Mouse (Mus musculus) limb, embryonic 11.5 days (tissue): ENCODE measurements around the gene Faap100. TPM values are rescaled to one million over a fixed set of nuclear protein-coding genes. Genes with fewer than 3 reads are reported as not detected.

Experiments
- ATAC-seq: fragments of 200-750 bp; cut with Nextera tagmentation; 2 replicates; pipeline ENCODE4 v1.8.0; 2017; ENCODE audit warnings: low read depth; ENCODE audit not compliant: insufficient number of reproducible peaks, low FRiP score, low TSS enrichment
- DNase-seq: peaks from one replicate; pipeline ENCODE4 v3.0.0-alpha.2; 2015; ENCODE audit warnings: low spot score
- H3K27ac ChIP-seq: fragments of 300-500 bp; sonication (generic); replicated peaks from 2 replicates; pipeline ENCODE4 v1.5.1; 2014; ENCODE audit warnings: low read depth, mild to moderate bottlenecking, low read length
- H3K27me3 ChIP-seq: fragments of 300-500 bp; sonication (generic); 2 replicates; pipeline ENCODE4 v1.6.1; 2014; ENCODE audit warnings: mild to moderate bottlenecking, low read length, mixed read lengths; ENCODE audit not compliant: control insufficient read depth, insufficient read depth
- H3K36me3 ChIP-seq: fragments of 300-500 bp; sonication (generic); 2 replicates; pipeline ENCODE4 v1.6.1; 2014; ENCODE audit warnings: mild to moderate bottlenecking, low read length, moderate library complexity, mixed read lengths; ENCODE audit not compliant: control insufficient read depth, insufficient read depth
- H3K4me1 ChIP-seq: fragments of 300-500 bp; sonication (generic); 2 replicates; pipeline ENCODE4 v1.6.1; 2014; ENCODE audit warnings: low read length, mixed read lengths; ENCODE audit not compliant: control insufficient read depth, insufficient read depth
- H3K4me2 ChIP-seq: fragments of 300-500 bp; sonication (generic); 2 replicates; pipeline ENCODE4 v1.6.1; 2014; ENCODE audit warnings: low read depth, mild to moderate bottlenecking, moderate library complexity; ENCODE audit not compliant: severe bottlenecking
- H3K4me3 ChIP-seq: fragments of 300-500 bp; sonication (generic); 2 replicates; pipeline ENCODE4 v1.5.1; 2014; ENCODE audit warnings: low read depth, low read length
- H3K9ac ChIP-seq: fragments of 300-500 bp; sonication (generic); 2 replicates; pipeline ENCODE4 v1.6.1; 2014; ENCODE audit warnings: mild to moderate bottlenecking, low read length
- H3K9me3 ChIP-seq: fragments of 300-500 bp; sonication (generic); 2 replicates; pipeline ENCODE4 v1.6.1; 2016; ENCODE audit warnings: low read length; ENCODE audit not compliant: control insufficient read depth
- WGBS: fragments of 180-500 bp; shearing (Covaris S2); extraction: QIAGEN DNeasy Blood & Tissue Kit; methylation state at CpG from one replicate; pipeline ENCODE4 v1.1.7; 2014; 5-methylcytosine and 5-hydroxymethylcytosine counted together
- polyA plus RNA-seq: library from polyadenylated mRNA; unstranded; fragments of >200 nt; fragmentation: Nextera tagmentation; extraction: Ambion mirVana; gene quantifications from 2 replicates; pipeline ENCODE4 v1.2.1, GENCODE M21; 2014

Gene Faap100
- polyA plus RNA-seq, 1 experiment from 2014 or later: 30.4 TPM

GRCm38 (mm10) chr11:120381157-120381556, 2.6 kb upstream of the Faap100 start:
- Histone ChIP-seq H3K4me2 (no peak overlapping the region), H3K36me3 (peaks cover 39% of the 10 kb centered on the region), H3K27ac (no peak overlapping the region), H3K27me3 (no peaks in the 10 kb centered on the region), H3K4me3 (no peak overlapping the region), H3K9me3 (no peaks in the 10 kb centered on the region), H3K4me1 (peaks cover 14% of the 10 kb centered on the region), H3K9ac (no peak overlapping the region)
- 90% methylated on average over 4 of the region's 4 CpGs for WGBS
- DNase-seq: no peak
- no peak for ATAC-seq

GRCm38 (mm10) chr11:120380271-120380670, 1.7 kb upstream of the Faap100 start:
- no peak for ATAC-seq
- no peak overlapping the region for H3K27ac ChIP-seq

DNA sequence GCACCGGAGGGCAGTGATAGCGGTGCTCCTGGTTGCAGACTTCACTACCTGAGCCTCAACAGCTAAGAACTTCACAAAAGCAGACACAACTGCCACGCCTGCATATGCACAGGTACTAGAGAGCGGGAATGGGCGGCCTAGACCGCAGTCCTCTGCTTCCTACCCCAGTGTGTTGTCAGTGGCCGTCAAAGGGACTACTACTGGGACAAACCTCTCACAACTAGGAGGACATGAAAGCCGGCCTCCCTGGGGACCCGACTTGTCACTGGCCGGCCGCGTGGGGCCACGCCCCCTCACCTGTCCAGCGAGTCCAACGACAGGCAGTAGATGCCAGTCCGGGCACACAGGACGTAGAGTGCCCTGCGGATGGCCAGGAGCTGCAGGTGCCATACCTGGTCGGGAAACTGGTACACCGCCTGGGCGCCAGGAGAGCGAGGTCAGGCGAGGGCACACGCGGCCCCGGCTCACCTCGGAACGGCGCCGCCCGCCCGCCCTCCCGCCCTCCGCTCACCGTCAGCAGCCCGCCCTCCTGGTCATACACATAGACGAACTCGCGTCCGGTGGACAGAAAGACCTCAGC, 443 bp downstream of the Faap100 start:
- peak overlapping the region; percentile 81 for H3K4me2 ChIP-seq
- H3K4me3 ChIP-seq: peak overlapping the region; percentile 66
- no peaks in the 10 kb centered on the region for H3K27me3 ChIP-seq
- no peaks in the 10 kb centered on the region for H3K9me3 ChIP-seq
- peaks cover 14% of the 10 kb centered on the region for H3K4me1 ChIP-seq
- peaks cover 33% of the 10 kb centered on the region for H3K36me3 ChIP-seq
- peak overlapping the region; percentile 67 for H3K9ac ChIP-seq
- WGBS: 5% methylated on average over 34 of the region's 40 CpGs
- no peak overlapping the region for H3K27ac ChIP-seq
- ATAC-seq (peak; percentile 21), DNase-seq (peak; percentile 58)

More at GRCm38 (mm10) chr11:120380271-120380670, 1.7 kb upstream of the Faap100 start:
- Histone ChIP-seq H3K27me3 (no peaks in the 10 kb centered on the region), H3K4me2 (no peak overlapping the region), H3K9me3 (no peaks in the 10 kb centered on the region), H3K36me3 (peaks cover 36% of the 10 kb centered on the region), H3K4me1 (peaks cover 14% of the 10 kb centered on the region), H3K9ac (no peak overlapping the region), H3K4me3 (no peak overlapping the region)
- DNase-seq: no peak
- 94% methylated on average over 3 of the region's 3 CpGs for WGBS

- Histone ChIP-seq H3K4me1 (peaks cover 14% of the 10 kb centered on the region), H3K4me2 (peak overlapping the region; percentile 81), H3K9ac (peak overlapping the region; percentile 67; the same call in 1 of the 2 replicates), H3K9me3 (no peaks in the 10 kb centered on the region), H3K27ac (no peak overlapping the region), H3K4me3 (peak overlapping the region; percentile 66), H3K36me3 (peaks cover 29% of the 10 kb centered on the region), H3K27me3 (no peaks in the 10 kb centered on the region)
- DNase-seq: no peak
- 82% methylated on average over 10 of the region's 10 CpGs for WGBS
- ATAC-seq: no peak
Measured at GRCm38 (mm10) chr11:120377337-120377736, 1.2 kb downstream of the Faap100 start.

DNA sequence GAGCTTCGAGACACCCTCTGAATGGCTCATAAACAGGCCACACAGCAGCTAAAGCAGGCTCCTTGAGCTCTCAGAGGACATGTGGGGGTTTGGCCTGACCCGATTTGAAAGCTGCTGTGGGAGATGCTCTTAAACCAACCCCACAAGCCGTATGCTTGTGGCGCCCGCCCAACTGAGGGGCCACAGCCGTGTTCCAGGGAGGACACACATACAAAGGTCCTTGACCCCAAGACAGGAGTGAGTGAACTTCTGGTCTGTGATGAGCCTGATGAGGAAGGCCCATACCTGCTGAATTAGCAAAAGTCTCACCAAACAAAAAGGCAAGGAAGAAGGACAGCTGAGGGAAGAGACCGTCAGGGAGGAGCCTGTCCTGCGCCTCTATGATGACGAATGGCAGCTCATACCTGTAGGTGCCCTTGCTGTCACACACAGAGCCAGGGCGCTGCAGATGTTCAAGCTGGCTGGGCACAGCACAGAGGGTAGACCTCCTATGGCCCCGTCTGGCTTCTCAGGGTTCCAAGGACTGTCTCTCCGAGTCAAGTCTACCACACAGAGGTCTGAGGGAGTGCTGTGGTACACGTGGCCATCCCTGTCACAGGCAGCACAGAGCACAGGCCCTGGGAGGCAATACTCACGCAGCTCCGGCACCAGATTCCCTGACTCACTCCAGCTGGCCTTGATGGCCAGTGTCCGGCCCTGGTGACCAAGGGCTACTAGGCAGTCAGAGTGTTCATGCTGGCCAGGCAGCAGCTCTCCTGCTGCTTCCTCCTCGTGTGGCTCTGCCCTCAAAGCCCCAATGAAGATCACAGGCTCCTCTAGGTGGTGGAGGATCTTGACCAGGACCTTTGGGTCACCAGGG, 2.0 kb downstream of the Faap100 start:
- no peak overlapping the region for H3K9ac ChIP-seq
- H3K4me3 ChIP-seq: no peak overlapping the region
- 89% methylated on average over 17 of the region's 17 CpGs for WGBS
- DNase-seq (no peak), ATAC-seq (no peak)
- no peak overlapping the region for H3K4me2 ChIP-seq
- peaks cover 21% of the 10 kb centered on the region for H3K36me3 ChIP-seq
- peaks cover 14% of the 10 kb centered on the region for H3K4me1 ChIP-seq
- no peak overlapping the region for H3K27ac ChIP-seq
- H3K9me3 ChIP-seq: no peaks in the 10 kb centered on the region
- H3K27me3 ChIP-seq: no peaks in the 10 kb centered on the region

- Histone ChIP-seq H3K4me3 (no peak overlapping the region), H3K9ac (no peak overlapping the region), H3K27ac (no peak overlapping the region), H3K36me3 (peaks cover 11% of the 10 kb centered on the region; the same call in 1 of the 2 replicates), H3K4me1 (peaks cover 14% of the 10 kb centered on the region), H3K9me3 (no peaks in the 10 kb centered on the region), H3K4me2 (no peak overlapping the region), H3K27me3 (no peaks in the 10 kb centered on the region)
- ATAC-seq (no peak), DNase-seq (no peak)
- 91% methylated on average over 10 of the region's 10 CpGs for WGBS
Measured at GRCm38 (mm10) chr11:120375324-120375723, 3.2 kb downstream of the Faap100 start.

- H3K4me3 ChIP-seq: no peak overlapping the region
- no peaks in the 10 kb centered on the region for H3K9me3 ChIP-seq
- no peak overlapping the region for H3K27ac ChIP-seq
- DNase-seq (no peak), ATAC-seq (no peak)
- H3K4me2 ChIP-seq: no peak overlapping the region
- peaks cover 10% of the 10 kb centered on the region; the same call in 1 of the 2 replicates for H3K36me3 ChIP-seq
- 94% methylated on average over 23 of the region's 23 CpGs for WGBS
- no peaks in the 10 kb centered on the region for H3K27me3 ChIP-seq
- peaks cover 12% of the 10 kb centered on the region for H3K4me1 ChIP-seq
- no peak overlapping the region for H3K9ac ChIP-seq
Measured at GRCm38 (mm10) chr11:120373820-120374586, 4.6 kb downstream of the Faap100 start.

DNA sequence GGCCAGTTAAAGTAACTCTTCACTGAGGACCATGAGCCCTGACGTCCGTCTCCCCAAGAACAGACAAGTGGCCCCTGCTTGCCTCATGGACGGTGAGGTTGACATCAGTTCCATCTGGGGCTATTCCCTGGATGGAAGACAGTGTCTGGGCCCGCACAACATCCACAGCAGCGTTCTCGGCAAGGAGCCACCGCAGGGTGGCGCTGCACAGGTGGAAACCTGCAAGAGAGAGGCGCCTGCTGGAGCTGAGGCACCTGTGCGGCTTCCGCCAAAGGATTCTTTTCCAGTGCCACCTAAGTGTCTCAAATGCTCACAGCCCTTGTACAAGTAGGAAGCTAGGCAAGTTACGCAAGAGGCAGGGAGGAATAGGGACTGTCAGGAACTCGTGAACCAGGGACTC, 5.5 kb downstream of the Faap100 start:
- Histone ChIP-seq H3K27me3 (no peaks in the 10 kb centered on the region), H3K9me3 (no peaks in the 10 kb centered on the region), H3K36me3 (peaks cover 10% of the 10 kb centered on the region; the same call in 1 of the 2 replicates), H3K4me2 (no peak overlapping the region), H3K9ac (no peak overlapping the region), H3K4me1 (peaks cover 9% of the 10 kb centered on the region; the same call in 1 of the 2 replicates), H3K27ac (no peak overlapping the region), H3K4me3 (no peak overlapping the region)
- DNase-seq: no peak
- no peak for ATAC-seq
- 59% methylated on average over 13 of the region's 13 CpGs for WGBS
